Mouse (Mus musculus) bone marrow macrophage, adult 2 months (primary cell): Measurements from ENCODE around the gene Adm.

Experiments used
- CTCF ChIP-seq: IDR thresholded peaks from 2 replicates; pipeline ENCODE4 v1.5.1; 2012; ENCODE audit warnings: low read depth, mild to moderate bottlenecking, low read length, moderate library complexity
- POLR2A ChIP-seq: IDR thresholded peaks from 2 replicates; pipeline ENCODE4 v1.6.1; 2012; ENCODE audit warnings: mild to moderate bottlenecking, low read depth, low read length, borderline replicate concordance

- TF ChIP-seq POLR2A (no peak), CTCF (no peak)
These were observed 41.3 kb downstream of the Adm start for GRCm38 (mm10) chr7:110668756-110669155.
